Mouse (Mus musculus): ENCODE measurements at regions not wholly inside any gene's neighbourhood (a gene's known extent, or its start where the extent isn't known, plus 50 kb on each side); places are given as distances from the start of the nearest gene placed in this dataset.
A peak's percentile ranks its signal among the peaks of the same experiment; 100 is the strongest.

- Histone ChIP-seq H3K4me1 (peaks cover 45% of the 10 kb centered on the region), H3K27ac (no peak overlapping the region), H3K27me3 (0 out of 2 replicates have a peak, but pooled peaks cover 3% of the 10 kb centered on the region), H3K4me3 (no peak overlapping the region), H3K4me2 (no peak overlapping the region), H3K36me3 (no peaks in the 10 kb centered on the region), H3K9me3 (no peaks in the 10 kb centered on the region), H3K9ac (no peak overlapping the region)
- ATAC-seq (ENCODE audit: insufficient number of reproducible peaks, insufficient read depth, low FRiP score, low TSS enrichment, low read depth), result no peak
- 75% methylated on average over 5 of the region's 5 CpGs for WGBS
Measured at GRCm38 (mm10) chr9:61295001-61295400, 77.2 kb upstream of the Tle3 start.

- H3K9me3 ChIP-seq, result no peaks in the 10 kb centered on the region
- no peak for ATAC-seq (ENCODE audit: insufficient number of reproducible peaks, insufficient read depth, low FRiP score, low TSS enrichment, low read depth)
- H3K27ac ChIP-seq, result peak overlapping the region; percentile 75; the same call in 1 of the 2 replicates
- H3K4me2 ChIP-seq, result no peak overlapping the region
- H3K36me3 ChIP-seq, result no peaks in the 10 kb centered on the region
- peaks cover 6% of the 10 kb centered on the region; the same call in 1 of the 2 replicates for H3K27me3 ChIP-seq
- H3K4me1 ChIP-seq, result peaks cover 39% of the 10 kb centered on the region
- H3K9ac ChIP-seq, result no peak overlapping the region
- no peak overlapping the region for H3K4me3 ChIP-seq
- WGBS, result 86% methylated on average over 9 of the region's 9 CpGs
Measured at GRCm38 (mm10) chr9:61296311-61296947, 75.7 kb upstream of the Tle3 start.

DNA sequence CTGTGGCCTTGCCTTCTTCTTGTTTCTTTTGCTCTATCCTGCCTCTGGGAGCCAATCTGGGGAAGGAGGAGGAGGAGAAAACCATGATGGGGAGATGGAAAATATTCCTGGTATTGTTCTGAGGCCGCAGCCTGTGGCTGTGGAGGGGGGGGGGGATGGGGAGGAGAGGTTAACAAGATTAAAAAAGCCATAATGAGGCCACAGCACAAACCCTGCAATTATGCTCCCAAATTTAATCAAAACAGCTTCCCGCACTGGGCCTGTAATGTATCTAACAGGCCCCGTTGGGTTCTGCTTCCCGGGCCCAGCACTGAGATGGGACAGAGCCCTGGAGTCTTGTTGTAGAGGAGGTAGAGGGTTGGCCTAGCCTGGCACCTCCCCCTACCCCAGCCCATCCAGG is 74.8 kb upstream of the Tle3 start:
- Histone ChIP-seq H3K27ac (peak overlapping the region; percentile 75), H3K36me3 (no peaks in the 10 kb centered on the region), H3K9ac (no peak overlapping the region), H3K4me3 (no peak overlapping the region), H3K9me3 (no peaks in the 10 kb centered on the region), H3K4me1 (peaks cover 39% of the 10 kb centered on the region), H3K4me2 (no peak overlapping the region), H3K27me3 (peaks cover 6% of the 10 kb centered on the region; the same call in 1 of the 2 replicates)
- no peak for ATAC-seq (ENCODE audit: insufficient number of reproducible peaks, insufficient read depth, low FRiP score, low TSS enrichment, low read depth)
- 4% methylated on average over 4 of the region's 4 CpGs for WGBS

DNA sequence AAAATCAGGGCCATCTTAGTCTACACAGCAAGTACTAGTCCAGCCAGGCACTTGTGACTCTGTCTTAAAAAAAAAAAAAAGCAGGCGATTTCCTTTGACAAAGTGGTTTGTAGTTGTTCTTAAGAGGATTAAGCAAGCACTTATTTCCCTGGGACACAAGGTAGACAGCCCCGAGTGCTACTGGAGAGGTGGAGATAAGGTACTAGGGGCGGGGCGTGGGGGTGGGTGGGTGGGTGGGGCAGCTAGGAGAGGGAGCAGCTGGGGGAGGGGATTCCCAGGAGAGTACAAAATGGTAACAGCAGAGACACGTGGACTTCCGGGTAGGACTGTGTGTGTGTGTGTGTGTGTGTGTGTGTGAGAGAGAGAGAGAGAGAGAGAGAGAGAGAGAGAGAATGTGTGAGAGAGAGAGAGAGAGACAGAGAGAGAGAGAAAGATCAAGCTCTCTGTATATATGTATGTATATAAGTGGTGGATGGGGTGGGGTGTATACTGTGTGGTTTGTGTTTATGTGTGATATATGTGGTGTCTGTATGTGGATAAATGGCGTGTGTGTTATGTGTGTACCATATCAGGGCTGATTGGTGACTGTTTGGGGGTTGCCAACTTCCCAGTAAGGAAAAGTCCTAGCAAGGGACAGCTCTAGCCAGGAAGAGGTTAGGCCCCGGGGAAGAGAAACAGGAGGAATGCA is 72.1 kb upstream of the Tle3 start:
- 55% methylated on average over 8 of the region's 8 CpGs for whole genome bisulfite sequencing
- no peaks in the 10 kb centered on the region for H3K36me3 ChIP-seq
- no peak overlapping the region for H3K27ac ChIP-seq
- ATAC-seq (ENCODE audit: insufficient number of reproducible peaks, insufficient read depth, low FRiP score, low TSS enrichment, low read depth), result no peak
- no peaks in the 10 kb centered on the region for H3K9me3 ChIP-seq
- peaks cover 30% of the 10 kb centered on the region for H3K4me1 ChIP-seq
- peaks cover 8% of the 10 kb centered on the region for H3K27me3 ChIP-seq
- H3K4me2 ChIP-seq, result no peak overlapping the region
- H3K9ac ChIP-seq, result no peak overlapping the region
- no peak overlapping the region for H3K4me3 ChIP-seq

GRCm38 (mm10) chr9:61301070-61301469 is 71.1 kb upstream of the Tle3 start:
- no peak overlapping the region for H3K4me2 ChIP-seq
- ATAC-seq (ENCODE audit: insufficient number of reproducible peaks, insufficient read depth, low FRiP score, low TSS enrichment, low read depth), result no peak

GRCm38 (mm10) chr9:61302724-61303123 is 69.4 kb upstream of the Tle3 start:
- Histone ChIP-seq H3K27ac (no peak overlapping the region), H3K36me3 (no peaks in the 10 kb centered on the region), H3K9ac (no peak overlapping the region), H3K27me3 (peaks cover 8% of the 10 kb centered on the region), H3K4me3 (no peak overlapping the region), H3K4me2 (no peak overlapping the region), H3K9me3 (no peaks in the 10 kb centered on the region), H3K4me1 (peaks cover 13% of the 10 kb centered on the region)
- 19% methylated on average over 5 of the region's 5 CpGs for WGBS
- ATAC-seq (ENCODE audit: insufficient number of reproducible peaks, insufficient read depth, low FRiP score, low TSS enrichment, low read depth), result no peak

More at GRCm38 (mm10) chr9:61301070-61301469, 71.1 kb upstream of the Tle3 start:
- H3K4me3 ChIP-seq, result no peak overlapping the region
- peaks cover 30% of the 10 kb centered on the region for H3K4me1 ChIP-seq
- 86% methylated on average over 8 of the region's 8 CpGs for WGBS
- H3K36me3 ChIP-seq, result no peaks in the 10 kb centered on the region
- no peak overlapping the region for H3K9ac ChIP-seq
- H3K9me3 ChIP-seq, result no peaks in the 10 kb centered on the region
- no peak overlapping the region for H3K27ac ChIP-seq
- peaks cover 8% of the 10 kb centered on the region for H3K27me3 ChIP-seq

GRCm38 (mm10) chr9:61306306-61306705 is 65.9 kb upstream of the Tle3 start:
- ATAC-seq (ENCODE audit: insufficient number of reproducible peaks, insufficient read depth, low FRiP score, low TSS enrichment, low read depth), result no peak
- Histone ChIP-seq H3K36me3 (no peaks in the 10 kb centered on the region), H3K27ac (no peak overlapping the region), H3K4me1 (peaks cover 6% of the 10 kb centered on the region), H3K9ac (no peak overlapping the region), H3K4me3 (no peak overlapping the region), H3K9me3 (no peaks in the 10 kb centered on the region), H3K4me2 (no peak overlapping the region), H3K27me3 (peaks cover 19% of the 10 kb centered on the region)
- 79% methylated on average over 9 of the region's 9 CpGs for WGBS

GRCm38 (mm10) chr9:61309096-61309495 is 63.1 kb upstream of the Tle3 start:
- no peak overlapping the region for H3K9ac ChIP-seq
- WGBS, result 39% methylated on average over 3 of the region's 3 CpGs
- H3K36me3 ChIP-seq, result no peaks in the 10 kb centered on the region
- H3K9me3 ChIP-seq, result no peaks in the 10 kb centered on the region
- H3K4me1 ChIP-seq, result peaks cover 18% of the 10 kb centered on the region
- H3K27me3 ChIP-seq, result peaks cover 42% of the 10 kb centered on the region
- ATAC-seq (ENCODE audit: insufficient number of reproducible peaks, insufficient read depth, low FRiP score, low TSS enrichment, low read depth), result no peak
- no peak overlapping the region for H3K4me3 ChIP-seq
- H3K4me2 ChIP-seq, result no peak overlapping the region
- no peak overlapping the region for H3K27ac ChIP-seq

GRCm38 (mm10) chr9:61309768-61310493 is 62.2 kb upstream of the Tle3 start:
- Histone ChIP-seq H3K4me1 (peaks cover 24% of the 10 kb centered on the region), H3K4me3 (no peak overlapping the region), H3K9me3 (no peaks in the 10 kb centered on the region), H3K36me3 (no peaks in the 10 kb centered on the region), H3K27me3 (peaks cover 50% of the 10 kb centered on the region), H3K9ac (no peak overlapping the region), H3K27ac (no peak overlapping the region), H3K4me2 (no peak overlapping the region)
- ATAC-seq (ENCODE audit: insufficient number of reproducible peaks, insufficient read depth, low FRiP score, low TSS enrichment, low read depth), result no peak
- WGBS, result 89% methylated on average over 8 of the region's 8 CpGs

- Histone ChIP-seq H3K36me3 (no peaks in the 10 kb centered on the region), H3K9me3 (no peaks in the 10 kb centered on the region), H3K27ac (no peak overlapping the region), H3K4me2 (no peak overlapping the region), H3K9ac (no peak overlapping the region), H3K4me1 (peaks cover 31% of the 10 kb centered on the region), H3K27me3 (peaks cover 50% of the 10 kb centered on the region), H3K4me3 (no peak overlapping the region)
- no peak for ATAC-seq (ENCODE audit: insufficient number of reproducible peaks, insufficient read depth, low FRiP score, low TSS enrichment, low read depth)
- 88% methylated on average over 5 of the region's 5 CpGs for WGBS
Measured at GRCm38 (mm10) chr9:61310574-61310973, 61.6 kb upstream of the Tle3 start.

DNA sequence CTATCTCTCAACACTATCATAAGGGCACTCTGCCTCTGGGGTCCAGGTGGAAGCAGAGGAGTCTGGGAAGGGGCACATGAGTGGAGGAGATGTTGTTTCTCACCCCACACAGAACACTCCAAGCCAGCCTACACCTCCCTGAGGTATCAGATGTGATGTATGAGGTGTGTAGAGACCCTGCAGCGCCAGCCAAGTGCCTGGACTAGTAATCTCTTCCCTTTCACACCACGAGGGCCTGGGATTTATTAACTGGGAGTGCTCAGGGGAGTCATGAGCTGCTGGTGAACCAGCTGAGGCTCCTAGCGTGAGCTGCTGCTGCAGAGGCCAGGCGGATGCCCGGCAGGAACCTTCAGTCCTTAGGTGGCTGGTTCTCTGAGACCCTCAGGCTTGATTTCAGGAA is 60.6 kb upstream of the Tle3 start:
- WGBS, result 26% methylated on average over 5 of the region's 5 CpGs
- peaks cover 50% of the 10 kb centered on the region for H3K27me3 ChIP-seq
- no peak for ATAC-seq (ENCODE audit: insufficient number of reproducible peaks, insufficient read depth, low FRiP score, low TSS enrichment, low read depth)
- no peak overlapping the region for H3K4me3 ChIP-seq
- H3K4me1 ChIP-seq, result peaks cover 41% of the 10 kb centered on the region
- no peaks in the 10 kb centered on the region for H3K36me3 ChIP-seq
- no peak overlapping the region for H3K4me2 ChIP-seq
- H3K9ac ChIP-seq, result peak overlapping the region; percentile 40; the same call in 1 of the 2 replicates
- H3K27ac ChIP-seq, result no peak overlapping the region
- no peaks in the 10 kb centered on the region for H3K9me3 ChIP-seq

All from embryonic facial prominence, embryonic 13.5 days (tissue).